Mouse (Mus musculus): ENCODE measurements at regions not wholly inside any gene's neighbourhood (a gene's known extent, or its start where the extent isn't known, plus 50 kb on each side); places are given as distances from the start of the nearest gene placed in this dataset.
"Not testable (repeated sequence)": the region's sequence is repeated elsewhere in the genome, so short reads cannot be mapped to it uniquely, and the experiment has no call there.

DNA sequence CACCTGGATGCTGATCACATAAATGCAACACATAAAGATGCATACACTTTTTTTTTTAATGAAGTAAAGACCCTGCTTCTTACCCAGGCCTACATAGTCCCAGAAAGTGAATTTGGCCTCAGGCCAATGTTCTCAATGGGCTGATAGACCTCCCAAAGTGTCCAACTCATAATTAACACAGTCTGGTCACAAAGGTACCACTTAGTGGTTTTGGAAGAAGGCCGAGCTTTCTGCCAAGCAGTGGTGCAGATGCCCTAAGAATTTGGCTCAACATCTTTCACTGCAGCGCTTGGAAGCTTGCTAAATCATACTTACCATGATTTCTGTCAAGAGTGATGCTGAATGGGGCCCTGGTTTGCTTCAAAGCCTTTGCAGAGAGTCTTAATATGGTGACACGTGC lies 706.4 kb upstream of the Rag2 start:
- no peak for ATAC-seq (ENCODE audit: insufficient number of reproducible peaks, low FRiP score, low TSS enrichment)

DNA sequence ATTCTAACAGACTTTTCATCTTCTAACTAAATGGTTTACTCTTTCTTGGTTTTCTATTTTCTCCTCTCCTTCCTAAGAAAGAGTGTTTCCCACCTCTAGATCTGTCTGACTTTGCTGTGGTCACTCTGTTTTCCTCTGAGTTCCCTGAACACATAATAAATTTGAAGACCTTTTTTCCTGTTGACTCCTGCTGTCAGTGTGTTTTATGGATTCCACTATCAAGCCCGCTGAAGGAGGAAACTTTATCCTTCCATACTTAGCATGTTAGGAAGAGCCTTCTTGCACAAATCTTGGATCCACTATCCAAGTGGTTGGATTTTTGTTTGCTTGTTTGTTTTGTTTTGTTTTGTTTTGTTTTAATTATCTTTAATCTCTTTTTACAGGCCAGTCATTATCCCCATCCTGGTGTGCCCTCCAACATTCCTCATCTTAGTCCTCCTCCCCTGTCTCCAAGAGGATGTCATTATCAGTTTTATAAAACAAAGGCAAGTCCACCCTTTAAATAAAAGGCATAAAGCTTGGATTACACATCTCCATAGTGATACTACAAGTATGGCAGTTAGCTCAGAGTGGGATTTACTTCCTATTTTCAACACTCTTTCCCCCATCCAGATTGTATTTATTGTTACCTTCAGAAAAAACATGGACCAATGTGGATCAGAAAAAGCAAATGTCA lies 704.8 kb upstream of the Rag2 start:
- no peak for ATAC-seq (ENCODE audit: insufficient number of reproducible peaks, low FRiP score, low TSS enrichment)

DNA sequence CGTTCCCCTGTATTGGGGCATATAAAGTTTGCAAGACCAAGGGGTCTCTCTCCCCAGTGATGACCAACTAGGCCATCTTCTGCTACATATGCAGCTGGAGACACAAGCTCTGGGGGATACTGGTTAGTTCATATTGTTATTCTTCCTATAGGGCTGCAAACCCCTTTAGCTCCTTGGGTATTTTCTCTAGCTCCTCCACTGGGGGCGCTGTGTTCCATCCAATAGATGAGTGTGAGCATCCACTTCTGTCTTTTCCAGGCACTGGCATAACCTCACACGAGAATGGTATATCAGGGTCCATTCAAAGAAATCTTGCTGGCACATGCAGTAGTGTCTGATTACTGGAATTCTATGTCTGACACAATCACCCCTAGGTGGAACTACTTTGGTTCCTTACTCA lies 675.9 kb upstream of the Rag2 start:
- not testable (repeated sequence) for ATAC-seq (ENCODE audit: insufficient number of reproducible peaks, low FRiP score, low TSS enrichment)

DNA sequence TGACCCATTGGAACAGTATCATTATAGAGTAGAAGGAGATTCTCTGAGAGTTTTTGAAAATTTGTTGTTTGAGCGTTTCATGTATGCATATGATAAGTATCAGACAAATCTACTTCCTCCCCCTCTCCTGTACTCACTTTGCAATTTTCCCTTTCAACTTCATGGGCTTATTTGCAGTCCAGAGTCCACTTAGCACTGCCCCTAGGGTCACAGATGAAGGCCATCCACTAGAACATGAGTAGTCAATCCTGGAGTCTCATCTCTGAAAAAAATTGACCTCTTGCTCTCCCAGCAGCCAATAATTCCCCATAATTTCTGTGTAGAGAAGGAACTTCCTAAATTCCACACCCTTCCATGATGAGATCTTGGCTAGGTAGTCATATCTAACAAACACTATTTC lies 665.1 kb upstream of the Rag2 start:
- no peak for ATAC-seq (ENCODE audit: insufficient number of reproducible peaks, low FRiP score, low TSS enrichment)

DNA sequence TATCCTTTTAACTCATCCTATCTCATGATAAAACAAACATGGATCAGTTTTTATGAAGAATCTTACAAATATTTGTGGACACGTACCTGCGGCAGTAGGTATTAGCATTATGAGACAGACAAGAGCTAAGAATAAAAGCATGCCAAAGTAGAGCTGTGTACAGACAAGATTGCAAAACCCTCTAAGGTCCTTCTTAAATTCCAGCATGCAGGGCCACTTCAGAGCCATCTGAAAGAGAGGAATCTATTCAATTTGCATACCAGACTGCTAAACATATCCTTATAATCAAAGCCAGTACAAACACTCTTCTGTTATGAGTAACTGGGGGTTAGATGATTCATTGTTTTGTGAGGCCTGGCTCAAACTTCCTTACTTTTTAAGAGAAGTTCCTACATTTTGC lies 659.9 kb upstream of the Rag2 start:
- no peak for ATAC-seq (ENCODE audit: insufficient number of reproducible peaks, low FRiP score, low TSS enrichment)

DNA sequence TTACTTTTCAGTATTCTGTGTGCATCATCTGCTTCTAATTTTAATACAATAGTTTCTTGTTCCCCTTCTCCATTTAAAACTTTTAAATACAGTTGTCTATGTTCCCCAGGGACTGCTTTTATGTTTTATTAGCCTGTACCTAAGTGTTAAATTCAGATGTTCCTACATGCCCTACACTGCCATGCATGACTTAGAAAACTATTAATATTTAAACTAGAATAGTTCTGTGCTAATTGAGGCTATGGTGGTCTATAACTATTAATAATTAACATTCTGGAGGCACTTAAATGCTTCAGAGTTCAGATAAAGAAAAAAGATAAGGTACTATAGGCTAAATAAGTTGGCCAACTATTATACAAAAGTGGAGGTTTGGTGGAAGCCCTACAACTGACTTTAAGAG lies 647.3 kb upstream of the Rag2 start:
- no peak for ATAC-seq (ENCODE audit: insufficient number of reproducible peaks, low FRiP score, low TSS enrichment)

DNA sequence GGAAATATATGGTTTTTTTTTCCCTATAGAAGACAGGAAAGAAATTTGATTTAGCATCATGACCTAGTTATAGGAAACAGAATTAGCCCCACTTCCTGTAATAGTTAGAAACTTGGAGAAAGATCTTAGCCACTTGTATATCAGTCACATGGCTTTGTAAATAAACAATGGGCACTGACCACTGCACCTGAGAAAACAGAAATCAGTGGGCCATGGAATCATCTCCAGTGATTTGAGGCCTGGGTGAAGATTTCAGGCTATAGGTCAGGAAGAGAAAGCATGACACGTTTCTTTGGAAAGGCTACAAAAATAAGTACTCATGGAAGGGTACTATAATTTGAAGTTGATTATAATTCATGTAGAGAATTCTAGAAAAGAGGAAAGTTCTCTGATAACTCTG lies 642.2 kb upstream of the Rag2 start:
- ATAC-seq (ENCODE audit: insufficient number of reproducible peaks, low FRiP score, low TSS enrichment): no peak

DNA sequence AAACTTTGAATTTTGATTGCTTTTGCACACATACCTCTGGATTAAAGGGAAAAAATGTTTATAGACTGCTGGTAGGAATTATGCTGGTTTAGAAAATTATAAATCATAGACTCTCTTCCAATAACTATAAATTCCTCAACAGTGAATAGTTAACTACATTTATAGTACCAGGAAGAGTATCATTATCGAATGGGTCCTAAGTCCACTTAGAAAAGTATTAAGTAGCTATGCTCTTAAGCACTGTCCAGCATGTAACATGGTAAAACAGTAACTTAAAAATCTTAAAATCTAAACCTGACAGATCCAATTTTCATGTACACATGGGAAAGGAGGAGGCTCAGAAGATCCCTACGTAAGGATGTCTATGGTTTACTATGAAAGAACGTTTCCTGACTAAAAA lies 609.2 kb upstream of the Rag2 start:
- ATAC-seq (ENCODE audit: insufficient number of reproducible peaks, low FRiP score, low TSS enrichment): no peak

DNA sequence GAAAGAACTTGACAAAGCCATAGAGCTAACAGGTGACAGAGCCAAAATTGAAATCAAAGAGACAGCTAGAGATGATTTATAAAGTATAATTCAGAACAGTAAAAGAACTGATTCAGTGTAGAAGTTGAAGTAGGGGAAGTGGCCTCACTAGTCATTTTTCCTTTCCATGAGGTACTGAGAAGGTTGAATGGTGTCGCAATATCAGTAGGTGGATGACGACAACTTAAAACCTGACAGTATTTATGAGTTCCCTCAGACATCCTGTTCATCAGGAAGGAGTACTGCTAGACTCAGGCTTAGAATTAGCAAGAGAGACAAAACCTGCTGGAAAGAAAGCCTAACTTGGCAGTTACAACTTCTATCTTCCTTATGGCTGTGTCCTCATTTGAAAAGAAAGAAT lies 605.1 kb upstream of the Rag2 start:
- no peak for ATAC-seq (ENCODE audit: insufficient number of reproducible peaks, low FRiP score, low TSS enrichment)

DNA sequence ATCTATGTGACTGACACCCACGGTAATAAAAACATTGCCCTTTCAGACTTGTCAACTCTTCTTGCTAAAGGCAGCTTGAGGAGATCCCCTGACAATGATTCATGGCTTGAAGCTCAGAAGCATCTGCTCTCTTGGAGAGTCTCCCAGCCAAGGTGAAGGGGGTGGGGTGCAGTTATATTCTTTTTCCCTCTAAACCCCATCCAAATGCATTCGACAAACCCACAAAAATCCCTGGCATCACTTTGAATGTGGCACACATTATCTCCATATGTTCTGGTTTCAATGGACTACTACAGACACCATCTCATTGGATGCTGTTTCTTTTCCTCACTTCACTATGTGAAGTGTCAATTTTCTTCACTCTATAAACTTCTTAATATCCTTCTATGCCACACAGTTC lies 603.0 kb upstream of the Rag2 start:
- ATAC-seq (ENCODE audit: insufficient number of reproducible peaks, low FRiP score, low TSS enrichment): no peak

DNA sequence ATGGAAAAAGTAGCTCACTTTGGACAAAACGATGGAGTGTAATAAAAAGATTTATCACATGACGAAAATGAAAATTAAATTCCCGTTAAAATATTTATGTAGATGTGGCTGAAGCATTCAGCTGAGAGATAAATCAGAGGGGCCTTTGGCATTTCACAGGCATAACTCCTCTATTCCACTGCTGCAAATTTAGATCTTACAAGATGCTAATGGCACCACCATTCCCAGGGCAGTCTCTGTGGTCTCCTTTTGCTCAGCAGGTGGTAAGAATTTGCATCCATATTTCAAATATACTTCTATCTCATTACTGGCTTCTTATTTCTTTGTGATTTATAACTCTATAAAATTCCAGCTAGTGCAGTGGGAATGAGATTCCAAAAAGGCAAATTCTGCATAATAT lies 581.5 kb upstream of the Rag2 start:
- no peak for ATAC-seq (ENCODE audit: insufficient number of reproducible peaks, low FRiP score, low TSS enrichment)

DNA sequence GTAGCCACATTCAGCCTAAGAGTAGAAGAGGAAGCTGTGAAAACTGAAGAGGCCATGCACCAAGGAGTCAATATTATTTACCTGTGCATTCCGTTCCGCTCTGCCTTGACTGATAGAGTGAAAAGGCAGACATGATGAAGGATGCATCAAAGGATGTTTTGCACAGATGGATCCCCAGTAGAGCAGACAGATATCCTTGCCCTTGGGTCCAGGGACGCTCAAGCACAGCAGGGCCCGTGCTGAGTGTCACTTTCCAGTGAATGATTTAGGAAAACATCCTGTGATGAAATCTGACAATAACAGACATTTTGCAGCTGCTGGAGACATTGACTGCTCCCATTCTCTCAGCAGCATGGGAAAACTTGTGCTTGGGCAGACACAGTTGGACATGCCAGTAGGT lies 561.6 kb upstream of the Rag2 start:
- ATAC-seq (ENCODE audit: insufficient number of reproducible peaks, low FRiP score, low TSS enrichment): no peak

DNA sequence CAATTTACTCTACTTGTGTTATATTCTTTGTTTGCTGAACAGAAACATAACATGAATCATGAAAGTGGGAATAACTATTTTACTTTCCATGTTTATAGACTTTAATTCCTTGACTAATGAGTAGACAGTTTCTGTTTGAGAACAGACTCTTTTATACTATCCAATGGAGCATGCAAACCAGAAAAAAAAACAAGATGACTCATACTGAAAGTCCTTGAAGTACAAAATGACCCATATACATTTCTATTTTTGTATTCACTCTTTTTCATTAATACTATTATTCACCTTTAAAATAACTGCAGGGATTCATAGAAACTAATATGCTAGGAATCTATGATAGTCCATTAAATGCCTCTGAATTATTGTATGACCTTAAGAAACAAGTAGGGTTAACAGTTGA lies 549.5 kb upstream of the Rag2 start:
- ATAC-seq (ENCODE audit: insufficient number of reproducible peaks, low FRiP score, low TSS enrichment): no peak

DNA sequence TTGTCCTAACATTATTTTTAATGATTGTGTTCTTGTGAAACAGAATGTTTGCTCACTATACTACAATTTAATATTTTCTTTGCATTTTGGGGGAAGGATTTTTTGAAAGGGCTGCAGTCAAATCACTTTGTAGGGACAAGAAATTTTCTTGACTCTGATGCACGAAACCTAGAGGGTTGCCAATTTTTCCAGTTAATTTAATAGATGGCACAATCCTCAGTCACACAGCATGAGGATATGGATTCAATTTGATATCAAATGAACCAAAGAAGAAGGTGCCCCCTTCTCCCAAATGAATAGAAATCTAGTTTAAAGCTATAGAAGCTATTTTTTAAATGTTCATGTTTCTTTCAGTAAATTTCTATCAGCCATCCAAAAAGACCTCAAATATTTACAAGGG lies 544.3 kb upstream of the Rag2 start:
- no peak for ATAC-seq (ENCODE audit: insufficient number of reproducible peaks, low FRiP score, low TSS enrichment)

DNA sequence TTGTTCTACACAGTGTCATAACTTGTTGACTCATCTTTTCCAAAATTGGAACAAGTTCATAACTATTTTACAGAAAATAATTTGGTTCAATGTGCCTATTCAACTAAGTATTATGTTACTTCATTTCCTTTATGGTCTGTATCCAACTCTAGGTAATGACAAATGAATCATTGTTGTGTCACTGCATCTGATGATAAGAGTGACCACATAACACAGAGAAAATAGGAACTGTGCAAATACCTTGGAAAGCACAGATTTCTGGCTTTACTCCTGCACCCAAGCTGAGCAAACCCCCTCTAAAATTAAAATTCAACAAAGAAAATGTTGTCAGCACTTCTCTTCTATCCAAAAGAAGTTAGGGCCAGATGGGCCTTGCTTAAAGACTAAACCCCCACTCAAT lies 540.7 kb upstream of the Rag2 start:
- ATAC-seq (ENCODE audit: insufficient number of reproducible peaks, low FRiP score, low TSS enrichment): no peak

DNA sequence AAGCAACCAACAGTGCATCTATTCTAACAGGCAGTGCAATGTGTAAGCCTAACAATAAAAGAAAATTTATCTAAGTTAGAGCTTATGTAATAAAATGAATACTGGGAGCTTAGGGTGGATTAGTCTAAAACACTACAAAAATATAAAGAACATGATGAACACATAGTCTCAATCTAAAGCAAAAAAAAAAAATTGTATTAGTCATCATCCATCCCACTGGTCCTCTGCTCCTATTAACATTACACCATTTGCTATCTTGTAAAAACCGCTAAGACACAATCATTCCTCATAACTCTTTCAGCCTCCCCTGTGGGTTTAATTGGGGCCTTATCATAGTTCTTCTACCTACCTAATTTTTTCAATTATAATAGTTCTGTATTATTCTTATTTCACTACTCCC lies 539.9 kb upstream of the Rag2 start:
- no peak for ATAC-seq (ENCODE audit: insufficient number of reproducible peaks, low FRiP score, low TSS enrichment)

DNA sequence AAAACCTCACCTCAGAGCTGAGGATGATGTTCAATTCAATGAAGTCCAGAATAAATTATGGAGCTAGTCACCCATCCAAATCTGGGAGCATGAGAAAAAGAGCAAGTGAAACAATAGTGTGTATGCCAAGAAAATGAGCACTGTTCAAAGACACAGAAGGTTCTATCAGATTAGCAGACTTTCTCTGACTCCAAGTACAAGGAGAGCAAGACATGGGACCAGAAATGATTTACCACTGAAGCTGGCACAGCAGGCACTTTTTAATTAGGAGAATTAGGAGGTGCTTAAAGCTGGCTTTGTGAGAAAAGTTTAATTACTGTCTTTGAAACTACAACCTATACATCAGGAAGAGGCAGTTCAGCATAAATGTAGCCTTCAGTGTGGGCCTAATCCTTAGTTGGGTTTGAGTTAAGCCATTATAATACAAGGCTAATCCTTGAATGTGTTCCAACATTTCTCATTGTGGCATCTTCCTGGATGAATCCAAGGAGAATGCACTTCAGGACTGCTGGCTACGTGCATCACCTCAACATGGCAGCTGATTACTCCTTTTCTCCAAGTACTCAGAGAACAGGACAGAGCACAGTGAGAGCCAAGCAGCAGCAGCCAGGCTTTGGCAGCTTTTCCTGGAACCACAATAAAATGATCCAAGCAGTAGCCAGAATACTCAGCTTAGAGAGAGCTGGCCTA lies 517.2 kb upstream of the Rag2 start:
- ATAC-seq (ENCODE audit: insufficient number of reproducible peaks, low FRiP score, low TSS enrichment): peak; percentile 64; the same call in 1 of the 2 replicates

DNA sequence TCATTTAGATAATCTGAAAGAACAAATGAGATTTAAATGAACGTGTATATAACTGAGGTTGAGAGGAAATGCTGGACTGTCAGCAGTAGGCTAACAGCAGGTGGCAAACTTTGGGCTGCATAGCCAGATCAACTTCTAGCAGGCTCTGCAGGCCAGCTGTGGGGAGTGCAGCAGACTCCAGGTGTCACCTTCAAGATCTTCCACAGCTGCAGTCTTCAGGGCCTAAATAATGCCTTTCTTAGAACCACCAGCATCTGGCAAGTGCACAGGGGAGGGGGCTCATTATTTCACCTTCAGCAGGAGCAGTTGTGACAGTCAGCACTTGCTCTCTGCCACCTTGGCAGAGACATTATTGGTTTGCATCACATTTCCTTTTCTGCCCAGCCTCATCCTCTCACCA lies 487.7 kb upstream of the Rag2 start:
- no peak for ATAC-seq (ENCODE audit: insufficient number of reproducible peaks, low FRiP score, low TSS enrichment)

DNA sequence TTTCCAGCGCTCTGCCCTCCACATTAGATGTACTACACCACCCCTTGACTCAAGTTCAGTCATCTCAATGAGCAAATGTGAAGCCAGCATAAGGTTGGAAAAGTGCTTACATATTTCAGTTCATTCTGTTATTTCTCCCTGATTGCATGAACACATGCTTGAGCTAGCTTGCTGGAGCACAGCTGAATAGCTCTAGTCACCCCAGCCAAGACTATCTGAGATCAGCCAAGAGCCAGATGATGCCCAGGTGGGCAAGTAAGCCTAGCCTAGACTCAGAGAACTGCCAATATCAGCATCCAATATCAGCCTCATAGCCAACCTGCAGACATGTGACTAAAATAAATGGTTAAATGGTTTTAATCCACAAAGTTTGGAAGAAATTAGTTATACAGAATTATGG lies 484.6 kb upstream of the Rag2 start:
- ATAC-seq (ENCODE audit: insufficient number of reproducible peaks, low FRiP score, low TSS enrichment): no peak

DNA sequence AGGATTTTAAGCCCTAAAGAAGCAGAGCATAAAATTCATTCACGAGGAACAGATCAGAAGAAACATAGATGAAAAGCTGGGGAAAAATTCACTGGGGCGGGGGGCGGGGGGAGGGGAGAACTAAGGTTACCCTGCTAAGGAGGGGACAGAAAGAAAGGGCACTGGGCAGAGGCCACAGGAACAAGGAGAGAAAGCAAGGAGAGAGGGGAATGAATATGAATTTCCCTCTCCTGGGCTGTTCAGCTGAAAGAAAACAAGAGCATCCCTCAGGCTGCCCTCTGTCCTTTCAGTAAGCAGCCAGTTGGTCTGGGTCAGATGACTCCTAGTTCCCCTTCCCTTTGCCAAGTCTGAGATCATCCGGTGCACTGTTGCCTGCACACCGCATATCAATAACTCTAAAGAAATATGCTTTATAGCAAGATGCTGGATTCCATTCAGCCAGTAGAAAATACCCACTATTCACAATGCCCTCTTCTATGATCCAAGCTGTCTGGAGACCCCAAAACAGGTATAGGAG lies 467.7 kb upstream of the Rag2 start:
- ATAC-seq (ENCODE audit: insufficient number of reproducible peaks, low FRiP score, low TSS enrichment): no peak

DNA sequence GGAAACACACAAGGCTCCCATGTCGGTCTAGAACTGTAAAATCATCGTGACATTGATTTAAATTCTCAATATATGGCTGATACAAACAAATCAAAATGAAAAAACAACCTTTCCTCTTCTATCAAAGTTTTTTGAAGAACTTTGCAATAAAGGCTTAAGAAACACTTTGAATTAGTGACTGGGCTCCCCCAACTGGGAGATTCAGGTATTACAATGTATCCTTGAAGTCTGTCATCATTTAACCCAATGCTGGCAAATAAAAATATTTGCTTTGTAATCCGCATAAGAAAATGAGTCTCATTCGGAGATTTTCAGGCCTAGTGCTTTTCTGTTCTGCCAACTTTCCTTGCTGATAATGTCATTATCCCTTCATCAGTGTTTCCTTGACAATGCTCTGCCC lies 465.2 kb upstream of the Rag2 start:
- ATAC-seq (ENCODE audit: insufficient number of reproducible peaks, low FRiP score, low TSS enrichment): no peak

DNA sequence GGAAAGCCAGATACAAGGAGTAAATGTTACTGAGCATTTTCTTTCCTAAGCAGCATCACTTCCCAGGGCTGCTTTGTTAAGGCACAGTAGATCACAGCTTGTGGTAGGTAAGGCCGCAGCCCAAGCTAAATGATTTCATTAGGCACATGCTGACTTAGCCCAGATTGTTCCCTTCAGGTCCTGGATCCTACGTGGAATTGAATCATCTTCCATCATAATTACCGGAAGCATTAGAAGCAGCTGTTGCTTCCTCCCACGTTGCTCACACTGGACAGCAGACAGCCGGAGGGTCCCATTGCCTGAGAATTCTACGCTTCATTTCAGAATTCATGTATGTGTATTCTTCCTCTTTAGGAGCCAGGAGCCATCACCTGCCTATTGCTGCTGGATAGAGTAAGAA lies 458.6 kb upstream of the Rag2 start:
- ATAC-seq (ENCODE audit: insufficient number of reproducible peaks, low FRiP score, low TSS enrichment): no peak
